Mouse (Mus musculus): ENCODE measurements around the gene Cypt2.
"Not testable (repeated sequence)": the region's sequence is repeated elsewhere in the genome, so short reads cannot be mapped to it uniquely, and the experiment has no call there.

Cypt2 gene

GRCm38 (mm10) chrX:105499472-105499871 is at the start of gene Cypt2:
TSS of gene Cypt2 (plus strand) at chrX:105499772.
- DNase-seq (ENCODE audit: low spot score) = not testable (repeated sequence)

- no peak for DNase-seq (ENCODE audit: low spot score)
These were observed 46.7 kb downstream of the Cypt2 start for GRCm38 (mm10) chrX:105546234-105546633.
